Mouse (Mus musculus) heart, adult 11 months (tissue): ENCODE results near the gene Dcun1d2.
"Not testable (repeated sequence)": the region's sequence is repeated elsewhere in the genome, so short reads cannot be mapped to it uniquely, and the experiment has no call there.

Experiments
- DNase-seq: peaks from one replicate; pipeline ENCODE4 v3.0.0; 2022

The Dcun1d2 gene

GRCm38 (mm10) chr8:13287692-13288623 lies at the start of gene Dcun1d2, which contains the start of gene Tmco3:
Dcun1d2 (minus strand) TSS chr8:13288131.
Tmco3 (plus strand) TSS chr8:13288190.
- peak; percentile 99 for DNase-seq

GRCm38 (mm10) chr8:13337678-13338077 lies 49.7 kb upstream of the Dcun1d2 start:
- no peak for DNase-seq

- not testable (repeated sequence) for DNase-seq
These were observed 49.3 kb upstream of the Dcun1d2 start for GRCm38 (mm10) chr8:13337245-13337644.

- DNase-seq, result no peak
These were observed 46.7 kb upstream of the Dcun1d2 start for GRCm38 (mm10) chr8:13334671-13335070.

GRCm38 (mm10) chr8:13326598-13326997 lies 38.7 kb upstream of the Dcun1d2 start:
- DNase-seq, result no peak

- no peak for DNase-seq
These were observed 28.7 kb upstream of the Dcun1d2 start for GRCm38 (mm10) chr8:13316671-13317070.

- DNase-seq, result no peak
These were observed 27.0 kb upstream of the Dcun1d2 start for GRCm38 (mm10) chr8:13314922-13315321.

GRCm38 (mm10) chr8:13306916-13307315 lies 19.0 kb upstream of the Dcun1d2 start:
- DNase-seq, result no peak

- no peak for DNase-seq
These were observed 18.5 kb upstream of the Dcun1d2 start for GRCm38 (mm10) chr8:13306309-13306909.

- no peak for DNase-seq
These were observed 18.0 kb upstream of the Dcun1d2 start for GRCm38 (mm10) chr8:13305884-13306283.

- DNase-seq, result no peak
These were observed 17.5 kb upstream of the Dcun1d2 start for GRCm38 (mm10) chr8:13305459-13305858.

GRCm38 (mm10) chr8:13301036-13301435 lies 13.1 kb upstream of the Dcun1d2 start:
- no peak for DNase-seq

- no peak for DNase-seq
These were observed 11.6 kb upstream of the Dcun1d2 start for GRCm38 (mm10) chr8:13299571-13299970.

- no peak for DNase-seq
These were observed 5.9 kb upstream of the Dcun1d2 start for GRCm38 (mm10) chr8:13293677-13294470.

- DNase-seq, result peak; percentile 95
These were observed 4.4 kb upstream of the Dcun1d2 start for GRCm38 (mm10) chr8:13292364-13292763.

- no peak for DNase-seq
These were observed 715 bp upstream of the Dcun1d2 start for GRCm38 (mm10) chr8:13288646-13289045.

GRCm38 (mm10) chr8:13287304-13287691 lies 633 bp downstream of the Dcun1d2 start:
- peak; percentile 99 for DNase-seq

- no peak for DNase-seq
These were observed 4.7 kb downstream of the Dcun1d2 start for GRCm38 (mm10) chr8:13283200-13283599.

GRCm38 (mm10) chr8:13276941-13277447 lies 10.9 kb downstream of the Dcun1d2 start:
- no peak for DNase-seq

GRCm38 (mm10) chr8:13272834-13273233 lies 15.1 kb downstream of the Dcun1d2 start:
- no peak for DNase-seq

GRCm38 (mm10) chr8:13267566-13267965 lies 20.4 kb downstream of the Dcun1d2 start:
- DNase-seq, result no peak

- DNase-seq, result no peak
These were observed 24.6 kb downstream of the Dcun1d2 start for GRCm38 (mm10) chr8:13263376-13263775.

GRCm38 (mm10) chr8:13254019-13254418 lies 33.9 kb downstream of the Dcun1d2 start, which contains the start of gene Adprhl1:
Adprhl1 (minus strand) TSS chr8:13254162.
- DNase-seq, result peak; percentile 98
